Mouse (Mus musculus) adrenal gland, adult (tissue): ENCODE measurements around the gene Rtp2.

Experiments used
- DNase-seq, 2 experiments: peaks; one replicate each; pipeline ENCODE4 v3.0.0; 2022 to 2023; ENCODE audit warnings: low spot score in 1 of 2; ENCODE audit not compliant: inconsistent age in 2 of 2

The Rtp2 gene

GRCm38 (mm10) chr16:23932294-23932693, at the start of gene Rtp2:
TSS of gene Rtp2 (minus strand) at chr16:23932394.
- DNase-seq, result no peak

- peak; percentile 46 to 90 for DNase-seq
These were observed 49.0 kb upstream of the Rtp2 start for GRCm38 (mm10) chr16:23980991-23981720.

- DNase-seq, result peak in 1 of 2 experiments; percentile 66
These were observed 48.1 kb upstream of the Rtp2 start for GRCm38 (mm10) chr16:23980201-23980870.

DNA sequence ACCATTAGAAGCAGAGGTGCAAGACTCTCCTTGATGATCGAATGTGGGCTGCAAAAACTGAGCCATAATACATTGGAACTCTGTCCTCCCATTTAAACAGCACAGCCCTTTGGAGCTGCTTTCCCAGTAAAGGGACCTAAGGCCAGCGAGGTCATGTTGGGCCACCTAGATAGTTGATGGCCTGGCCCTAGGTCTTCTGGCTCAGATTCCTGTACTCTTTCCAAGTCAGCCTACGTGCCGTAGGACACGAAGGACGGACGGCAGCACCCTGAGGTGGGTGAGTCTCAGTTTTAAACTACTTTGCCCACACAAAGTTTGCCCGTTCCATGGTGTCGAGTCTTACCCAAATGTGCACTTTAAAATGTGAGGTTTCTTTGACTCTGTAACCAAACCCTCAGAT, 47.3 kb upstream of the Rtp2 start:
- DNase-seq, result peak in 1 of 2 experiments; percentile 68

DNA sequence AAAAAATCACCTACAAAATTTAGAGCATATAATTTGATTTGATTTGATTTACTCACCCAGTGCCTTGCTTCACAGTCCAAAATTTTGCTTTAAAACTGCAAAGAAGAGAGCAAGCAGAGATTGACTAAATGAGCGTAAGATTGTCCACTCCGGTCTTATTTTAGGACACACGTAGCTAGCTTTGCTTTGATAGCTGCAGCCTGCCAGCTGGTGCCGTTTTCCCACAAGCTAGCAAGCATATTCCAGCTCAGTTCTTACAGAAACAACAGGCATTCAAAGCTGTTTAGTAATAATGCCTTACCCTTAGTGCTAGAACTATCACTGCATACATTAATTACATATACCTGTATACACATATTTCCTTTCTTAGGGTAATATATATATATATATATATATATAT, 46.3 kb upstream of the Rtp2 start:
- DNase-seq, result no peak

DNA sequence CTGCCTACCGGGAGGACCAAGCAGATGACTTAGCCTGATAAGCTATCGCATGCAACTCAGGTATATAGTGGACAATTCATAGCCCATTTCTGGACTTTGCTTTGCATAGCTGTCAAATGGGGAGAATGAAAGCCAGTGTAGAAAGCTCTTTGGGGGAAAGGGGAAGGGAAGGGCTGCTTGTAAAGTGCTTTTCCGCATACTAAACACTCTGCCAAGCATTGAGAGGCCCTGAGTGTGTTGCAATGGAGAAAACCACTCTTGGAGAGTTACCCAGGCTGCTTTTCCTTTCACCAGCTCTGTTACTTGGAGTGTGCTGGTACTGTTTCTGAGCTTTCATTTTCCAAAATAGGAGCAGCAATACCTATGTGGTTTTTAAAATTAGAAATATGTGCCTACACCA, 45.5 kb upstream of the Rtp2 start:
- peak in 1 of 2 experiments; percentile 47 for DNase-seq

GRCm38 (mm10) chr16:23976196-23976595, 44.0 kb upstream of the Rtp2 start:
- no peak for DNase-seq

DNA sequence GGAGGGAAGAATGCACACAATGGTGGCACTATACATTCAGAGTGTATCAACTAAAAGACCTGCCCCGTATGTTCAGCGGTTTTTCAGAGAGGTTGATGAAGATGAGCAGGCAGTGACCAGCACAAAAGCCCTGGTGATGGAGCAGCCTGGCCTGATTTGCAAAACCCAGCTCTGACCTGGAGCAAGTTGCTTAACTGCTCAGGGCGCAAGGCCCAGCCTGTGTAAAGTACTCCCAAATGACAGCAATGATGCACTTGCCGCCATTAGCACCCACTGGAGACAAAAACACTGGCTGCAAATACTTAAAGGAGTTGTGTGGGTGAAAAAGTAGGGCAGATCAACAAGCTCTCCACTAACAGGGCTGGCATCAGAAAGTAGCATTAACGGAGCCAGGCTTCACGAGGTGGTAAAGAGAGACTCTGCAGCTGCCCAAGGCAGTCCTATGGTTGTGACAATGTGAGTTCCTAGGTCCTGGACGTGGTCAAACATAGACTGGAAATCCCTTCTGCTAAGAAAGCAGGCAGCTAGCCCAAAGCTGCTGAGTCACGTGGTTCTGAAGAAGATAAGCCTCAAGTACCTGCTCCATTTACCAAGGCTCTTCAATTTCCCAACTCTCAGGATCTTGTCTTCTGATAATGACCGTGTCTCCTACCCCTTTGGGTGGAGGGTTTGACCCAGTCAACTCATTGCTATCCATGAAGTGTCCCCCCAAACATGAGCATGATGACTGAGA, 41.6 kb upstream of the Rtp2 start:
- DNase-seq, result peak in 1 of 2 experiments; percentile 54

DNA sequence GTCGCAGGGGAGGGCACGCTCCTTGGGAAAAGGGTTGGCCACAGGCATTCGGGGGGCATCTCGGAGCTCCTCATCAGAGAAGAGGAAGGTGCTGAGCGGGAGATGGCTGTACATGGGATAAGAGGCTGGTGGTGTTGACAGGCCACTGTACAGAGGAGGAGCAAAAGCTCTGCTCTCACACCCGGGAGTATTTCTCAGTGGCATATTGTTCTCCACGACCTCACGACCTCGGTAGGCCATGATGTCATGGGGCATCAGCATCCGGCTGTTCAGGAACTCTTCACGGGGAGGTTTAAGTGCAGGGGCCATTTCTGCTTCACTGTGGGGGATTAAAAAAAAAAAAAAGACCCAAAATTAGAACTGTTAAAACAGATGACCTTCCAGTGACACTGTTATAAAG, 40.7 kb upstream of the Rtp2 start:
- DNase-seq, result peak in 1 of 2 experiments; percentile 29

DNA sequence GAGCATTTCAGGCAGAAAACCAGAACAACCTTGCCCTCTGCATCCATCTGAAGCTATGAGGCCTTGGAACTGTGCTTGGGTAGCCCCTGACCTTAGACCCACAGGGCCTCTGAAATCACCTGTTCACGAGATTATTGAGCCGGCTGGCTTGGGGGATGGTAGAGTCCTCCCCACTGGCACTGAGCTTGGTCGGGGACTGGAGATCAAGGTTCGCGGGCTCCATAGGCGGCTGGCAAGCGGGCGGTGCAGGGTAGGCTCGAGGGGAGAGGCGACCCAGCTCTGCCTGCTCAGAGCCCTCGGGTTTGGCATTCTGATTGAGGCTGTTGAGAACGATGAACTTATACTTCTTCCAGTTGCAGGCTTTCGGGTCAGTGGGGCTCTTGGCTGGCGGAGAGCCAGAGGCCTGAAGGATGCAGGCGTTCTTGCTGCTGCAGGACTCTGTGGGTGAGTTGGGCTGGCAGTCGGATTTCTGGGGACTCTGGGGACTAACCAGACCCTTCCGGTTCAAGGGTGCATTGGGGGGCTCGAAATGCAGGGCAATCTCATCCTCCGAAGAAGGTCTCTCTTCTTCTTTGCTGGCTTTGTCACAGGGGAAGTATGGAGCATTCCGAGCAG, 40.0 kb upstream of the Rtp2 start:
- peak in 1 of 2 experiments; percentile 35 for DNase-seq

DNA sequence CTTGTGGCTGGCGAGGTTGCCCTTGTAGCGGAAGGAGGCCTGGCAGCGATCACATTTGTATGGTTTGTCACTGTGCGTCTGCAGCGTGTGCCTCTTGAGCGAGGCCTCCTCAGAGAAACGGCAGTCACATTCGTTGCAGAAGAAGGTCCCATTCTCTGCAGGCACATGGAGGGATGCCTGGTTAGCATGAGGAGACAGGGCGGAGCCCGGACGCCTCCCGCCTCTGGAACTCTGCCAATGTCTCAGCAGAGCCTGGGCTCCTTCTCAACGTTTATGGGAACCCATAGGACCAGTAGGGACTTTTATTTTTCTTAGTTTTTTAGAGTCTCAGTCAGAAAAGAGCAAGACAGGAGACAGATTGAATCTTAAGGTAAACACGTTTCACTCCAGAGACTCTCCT, 37.7 kb upstream of the Rtp2 start:
- DNase-seq, result peak in 1 of 2 experiments; percentile 52

- peak in 1 of 2 experiments; percentile 52 for DNase-seq
These were observed 36.7 kb upstream of the Rtp2 start for GRCm38 (mm10) chr16:23968888-23969287.

DNA sequence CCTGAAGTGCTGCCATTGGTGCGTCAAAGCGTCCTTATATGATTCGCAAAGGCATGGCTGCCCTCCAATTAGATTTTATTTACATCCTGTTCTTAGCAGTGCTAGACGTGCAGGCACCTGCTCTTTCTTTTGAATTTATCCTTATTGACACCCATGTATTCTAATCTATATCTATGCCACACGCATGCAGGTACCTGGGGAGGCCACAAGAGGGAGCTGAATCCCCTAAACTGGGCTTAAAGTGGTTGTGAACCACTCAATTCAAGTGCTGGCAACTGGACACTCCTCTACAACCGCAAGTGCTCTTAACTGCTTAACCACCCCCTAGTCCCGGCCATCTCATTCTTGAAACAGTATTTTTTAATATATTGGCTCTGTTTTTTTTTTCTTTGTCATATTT, 35.1 kb upstream of the Rtp2 start:
- DNase-seq, result peak in 1 of 2 experiments; percentile 55

DNA sequence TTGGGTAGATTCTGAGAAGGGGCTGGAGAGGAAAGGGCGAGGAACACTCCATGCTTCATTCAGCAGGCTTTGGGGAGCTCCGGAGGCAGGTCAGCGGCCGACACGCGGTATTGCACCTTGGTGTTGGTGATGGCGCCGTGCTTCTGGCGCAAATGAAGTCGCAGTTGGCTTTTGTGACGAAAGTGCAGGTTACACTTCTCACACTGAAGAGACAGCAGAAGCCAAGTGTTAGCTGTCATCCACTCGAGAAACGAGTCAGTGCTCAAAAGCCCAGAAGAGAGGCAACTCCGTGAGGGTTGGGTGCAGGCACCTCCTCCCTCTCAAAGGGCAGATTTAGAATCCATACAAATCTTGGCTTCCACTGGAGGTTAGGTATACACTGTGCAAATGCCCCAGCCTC, 33.9 kb upstream of the Rtp2 start:
- no peak for DNase-seq

GRCm38 (mm10) chr16:23964706-23965367, 32.6 kb upstream of the Rtp2 start:
- no peak for DNase-seq

DNA sequence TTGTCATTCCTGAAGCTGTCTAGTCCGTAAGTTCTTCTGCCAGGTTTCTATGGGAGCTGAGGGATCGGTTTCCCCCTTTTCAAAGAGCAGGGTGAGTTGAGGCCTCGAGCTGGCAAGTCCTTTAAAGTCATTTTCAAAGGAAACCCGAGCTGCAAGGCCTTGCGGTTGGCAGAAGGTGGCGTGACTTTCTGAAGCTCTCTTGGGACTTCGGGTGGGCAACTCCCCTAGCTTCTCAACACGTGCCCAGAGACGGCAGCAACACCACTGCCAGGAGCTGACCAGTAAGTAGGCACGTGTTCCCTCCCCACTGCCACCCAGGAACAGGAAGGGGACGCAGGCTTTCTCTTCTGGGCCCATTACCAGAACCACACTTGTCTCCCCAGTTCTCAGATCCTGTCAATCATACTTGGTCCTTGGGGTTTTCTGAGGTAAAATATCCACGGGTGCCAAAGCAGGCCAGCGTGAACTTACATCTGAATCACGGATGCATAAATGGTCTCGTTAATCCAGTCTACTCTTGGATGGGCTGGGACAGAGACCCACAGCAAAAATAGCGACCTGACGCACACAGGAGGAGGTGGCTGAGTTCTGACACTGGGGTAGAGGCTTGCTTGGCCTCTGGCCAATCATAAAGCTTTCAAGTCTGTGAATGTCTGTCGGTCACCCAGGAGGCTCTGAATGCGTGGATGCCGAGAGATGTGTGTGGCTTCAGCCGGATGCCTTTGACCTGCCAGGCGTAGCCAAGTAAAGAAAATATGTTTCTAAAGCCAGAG, 31.9 kb upstream of the Rtp2 start:
- peak; percentile 48 to 83 for DNase-seq

DNA sequence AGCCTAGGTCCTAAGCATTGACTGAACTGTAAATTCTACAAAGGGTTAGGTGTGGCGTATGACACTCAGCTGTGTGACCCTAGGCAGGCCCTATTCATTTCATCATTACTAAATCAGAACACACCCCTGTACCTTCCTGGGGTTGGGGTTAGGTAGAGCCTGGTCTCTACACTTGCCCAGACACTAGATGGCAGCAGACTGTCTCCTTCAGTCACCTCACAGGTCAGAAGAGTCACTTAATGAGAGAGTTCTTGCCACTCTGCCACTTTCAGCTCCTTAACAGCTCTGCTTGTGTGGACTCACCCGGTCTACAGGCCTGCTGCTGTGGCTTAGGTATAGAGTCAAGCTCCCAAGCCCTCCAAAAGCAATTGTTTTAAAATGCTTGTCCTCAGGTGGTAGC, 30.2 kb upstream of the Rtp2 start:
- peak in 1 of 2 experiments; percentile 71 for DNase-seq

- no peak for DNase-seq
These were observed 26.7 kb upstream of the Rtp2 start for GRCm38 (mm10) chr16:23958938-23959337.

DNA sequence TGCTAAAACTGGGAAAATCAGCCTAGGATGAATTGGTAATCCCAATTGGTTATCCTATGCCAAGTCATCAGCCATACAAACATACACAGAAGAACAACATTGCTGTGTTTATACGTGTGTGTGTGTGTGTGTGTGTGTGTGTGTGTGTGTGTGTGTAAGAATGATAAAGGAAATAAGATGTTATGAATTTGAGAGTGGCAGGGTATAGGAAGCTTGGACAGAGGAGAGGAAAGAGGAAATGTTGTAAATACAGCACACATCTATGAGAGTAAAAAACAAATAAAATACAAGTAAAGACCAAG, 21.7 kb upstream of the Rtp2 start:
- DNase-seq, result no peak
